Mouse (Mus musculus): ENCODE data around the gene Tmem184b. TPM values are rescaled to one million over a fixed set of nuclear protein-coding genes. Genes with fewer than 3 reads are reported as not detected.

The Tmem184b gene
- polyA plus RNA-seq, 1 experiment from 2014 or later, result 39.9 TPM

- Histone ChIP-seq H3K4me2 (replicated peaks) (peak overlapping the region; percentile 94), H3K4me3 (replicated peaks; ENCODE audit: low read length) (peak overlapping the region; percentile 38), H3K36me3 (replicated peaks; ENCODE audit: control insufficient read depth, insufficient read depth) (peaks cover 14% of the 10 kb centered on the region), H3K27me3 (ENCODE audit: control insufficient read depth, insufficient read depth, low read length) (peaks cover 12% of the 10 kb centered on the region), H3K9me3 (ENCODE audit: control insufficient read depth, low read length) (no peaks in the 10 kb centered on the region), H3K27ac (peak overlapping the region; percentile 44; the same call in 1 of the 2 replicates), H3K9ac (peak overlapping the region; percentile 57), H3K4me1 (replicated peaks; ENCODE audit: control insufficient read depth, insufficient read depth, low read length) (peaks cover 12% of the 10 kb centered on the region)
- under 1% methylated on average over 75 of the region's 77 CpGs for WGBS
- DNase-seq (ENCODE audit: low spot score), result peak; percentile 73
- peak; percentile 76 for ATAC-seq (ENCODE audit: low FRiP score)
Measured at GRCm38 (mm10) chr15:79357036-79357911, 46.1 kb downstream of the Tmem184b start.

GRCm38 (mm10) chr15:79356481-79356880, 46.9 kb downstream of the Tmem184b start:
- Histone ChIP-seq H3K4me1 (replicated peaks; ENCODE audit: control insufficient read depth, insufficient read depth, low read length) (peaks cover 12% of the 10 kb centered on the region), H3K4me2 (replicated peaks) (peak overlapping the region; percentile 94), H3K27ac (no peak overlapping the region), H3K9ac (no peak overlapping the region), H3K9me3 (ENCODE audit: control insufficient read depth, low read length) (no peaks in the 10 kb centered on the region), H3K4me3 (replicated peaks; ENCODE audit: low read length) (no peak overlapping the region), H3K36me3 (replicated peaks; ENCODE audit: control insufficient read depth, insufficient read depth) (peaks cover 6% of the 10 kb centered on the region), H3K27me3 (ENCODE audit: control insufficient read depth, insufficient read depth, low read length) (peaks cover 12% of the 10 kb centered on the region)
- ATAC-seq (ENCODE audit: low FRiP score) (no peak), DNase-seq (ENCODE audit: low spot score) (no peak)
- WGBS, result 86% methylated on average over 8 of the region's 8 CpGs

- peaks cover 12% of the 10 kb centered on the region for H3K4me1 ChIP-seq (replicated peaks; ENCODE audit: control insufficient read depth, insufficient read depth, low read length)
- ATAC-seq (ENCODE audit: low FRiP score), result no peak
- peaks cover 12% of the 10 kb centered on the region for H3K27me3 ChIP-seq (ENCODE audit: control insufficient read depth, insufficient read depth, low read length)
- H3K9me3 ChIP-seq (ENCODE audit: control insufficient read depth, low read length), result no peaks in the 10 kb centered on the region
- H3K4me2 ChIP-seq (replicated peaks), result no peak overlapping the region
- no peak overlapping the region for H3K9ac ChIP-seq
- no peaks in the 10 kb centered on the region for H3K36me3 ChIP-seq (replicated peaks; ENCODE audit: control insufficient read depth, insufficient read depth)
- 87% methylated on average over 4 of the region's 4 CpGs for WGBS
- H3K27ac ChIP-seq, result no peak overlapping the region
- DNase-seq (ENCODE audit: low spot score), result no peak
- no peak overlapping the region for H3K4me3 ChIP-seq (replicated peaks; ENCODE audit: low read length)
Measured at GRCm38 (mm10) chr15:79354619-79355018, 48.8 kb downstream of the Tmem184b start.

GRCm38 (mm10) chr15:79353690-79354305, 49.6 kb downstream of the Tmem184b start:
- no peak overlapping the region for H3K9ac ChIP-seq
- DNase-seq (ENCODE audit: low spot score) (no peak), ATAC-seq (ENCODE audit: low FRiP score) (no peak)
- H3K27me3 ChIP-seq (ENCODE audit: control insufficient read depth, insufficient read depth, low read length), result peaks cover 16% of the 10 kb centered on the region
- no peaks in the 10 kb centered on the region for H3K9me3 ChIP-seq (ENCODE audit: control insufficient read depth, low read length)
- no peak overlapping the region for H3K27ac ChIP-seq
- no peak overlapping the region for H3K4me2 ChIP-seq (replicated peaks)
- H3K36me3 ChIP-seq (replicated peaks; ENCODE audit: control insufficient read depth, insufficient read depth), result no peaks in the 10 kb centered on the region
- H3K4me1 ChIP-seq (replicated peaks; ENCODE audit: control insufficient read depth, insufficient read depth, low read length), result peaks cover 12% of the 10 kb centered on the region
- WGBS, result 83% methylated on average over 5 of the region's 5 CpGs
- no peak overlapping the region for H3K4me3 ChIP-seq (replicated peaks; ENCODE audit: low read length)

GRCm38 (mm10) chr15:79352479-79352878, 50.9 kb downstream of the Tmem184b start:
- ATAC-seq (ENCODE audit: low FRiP score), result no peak
- no peaks in the 10 kb centered on the region for H3K9me3 ChIP-seq (ENCODE audit: control insufficient read depth, low read length)
- H3K27me3 ChIP-seq (ENCODE audit: control insufficient read depth, insufficient read depth, low read length), result peaks cover 16% of the 10 kb centered on the region

GRCm38 (mm10) chr15:79351331-79351767, 52.0 kb downstream of the Tmem184b start:
- no peak overlapping the region for H3K9ac ChIP-seq
- H3K4me3 ChIP-seq (replicated peaks; ENCODE audit: low read length), result no peak overlapping the region
- 0 out of 2 replicates have a peak, but pooled peaks cover 5% of the 10 kb centered on the region for H3K4me1 ChIP-seq (replicated peaks; ENCODE audit: control insufficient read depth, insufficient read depth, low read length)
- DNase-seq (ENCODE audit: low spot score), result no peak
- H3K27ac ChIP-seq, result no peak overlapping the region
- H3K27me3 ChIP-seq (ENCODE audit: control insufficient read depth, insufficient read depth, low read length), result peaks cover 13% of the 10 kb centered on the region
- no peaks in the 10 kb centered on the region for H3K36me3 ChIP-seq (replicated peaks; ENCODE audit: control insufficient read depth, insufficient read depth)
- no peak overlapping the region for H3K4me2 ChIP-seq (replicated peaks)
- WGBS, result 28% methylated on average over 15 of the region's 15 CpGs
- no peaks in the 10 kb centered on the region for H3K9me3 ChIP-seq (ENCODE audit: control insufficient read depth, low read length)
- ATAC-seq (ENCODE audit: low FRiP score), result no peak

More at GRCm38 (mm10) chr15:79352479-79352878, 50.9 kb downstream of the Tmem184b start:
- H3K9ac ChIP-seq, result no peak overlapping the region
- H3K4me1 ChIP-seq (replicated peaks; ENCODE audit: control insufficient read depth, insufficient read depth, low read length), result peaks cover 14% of the 10 kb centered on the region
- no peaks in the 10 kb centered on the region for H3K36me3 ChIP-seq (replicated peaks; ENCODE audit: control insufficient read depth, insufficient read depth)
- WGBS, result 91% methylated on average over 6 of the region's 6 CpGs
- no peak for DNase-seq (ENCODE audit: low spot score)
- no peak overlapping the region for H3K4me3 ChIP-seq (replicated peaks; ENCODE audit: low read length)
- no peak overlapping the region for H3K4me2 ChIP-seq (replicated peaks)
- no peak overlapping the region for H3K27ac ChIP-seq

- Histone ChIP-seq H3K4me3 (replicated peaks; ENCODE audit: low read length) (no peak overlapping the region), H3K9me3 (ENCODE audit: control insufficient read depth, low read length) (no peaks in the 10 kb centered on the region), H3K27ac (no peak overlapping the region), H3K36me3 (replicated peaks; ENCODE audit: control insufficient read depth, insufficient read depth) (no peaks in the 10 kb centered on the region), H3K4me2 (replicated peaks) (no peak overlapping the region), H3K9ac (no peak overlapping the region), H3K4me1 (replicated peaks; ENCODE audit: control insufficient read depth, insufficient read depth, low read length) (0 out of 2 replicates have a peak, but pooled peaks cover 5% of the 10 kb centered on the region), H3K27me3 (ENCODE audit: control insufficient read depth, insufficient read depth, low read length) (peaks cover 8% of the 10 kb centered on the region)
- ATAC-seq (ENCODE audit: low FRiP score) (no peak), DNase-seq (ENCODE audit: low spot score) (no peak)
- WGBS, result 96% methylated on average over 4 of the region's 4 CpGs
Measured at GRCm38 (mm10) chr15:79350866-79351265, 52.5 kb downstream of the Tmem184b start.

- no peak for ATAC-seq (ENCODE audit: low FRiP score)
- DNase-seq (ENCODE audit: low spot score), result no peak
- Histone ChIP-seq H3K27me3 (ENCODE audit: control insufficient read depth, insufficient read depth, low read length) (0 out of 2 replicates have a peak, but pooled peaks cover 3% of the 10 kb centered on the region), H3K4me3 (replicated peaks; ENCODE audit: low read length) (peak overlapping the region; percentile 80), H3K27ac (no peak overlapping the region), H3K4me2 (replicated peaks) (peak overlapping the region; percentile 96), H3K4me1 (replicated peaks; ENCODE audit: control insufficient read depth, insufficient read depth, low read length) (0 out of 2 replicates have a peak, but pooled peaks cover 5% of the 10 kb centered on the region), H3K36me3 (replicated peaks; ENCODE audit: control insufficient read depth, insufficient read depth) (no peaks in the 10 kb centered on the region), H3K9me3 (ENCODE audit: control insufficient read depth, low read length) (no peaks in the 10 kb centered on the region), H3K9ac (peak overlapping the region; percentile 84; the same call in 1 of the 2 replicates)
- 73% methylated on average over 8 of the region's 8 CpGs for WGBS
Measured at GRCm38 (mm10) chr15:79348651-79349050, 54.7 kb downstream of the Tmem184b start.

GRCm38 (mm10) chr15:79347845-79348506, 55.4 kb downstream of the Tmem184b start:
- Histone ChIP-seq H3K36me3 (replicated peaks; ENCODE audit: control insufficient read depth, insufficient read depth) (no peaks in the 10 kb centered on the region), H3K27ac (peak overlapping the region; percentile 74), H3K4me1 (replicated peaks; ENCODE audit: control insufficient read depth, insufficient read depth, low read length) (0 out of 2 replicates have a peak, but pooled peaks cover 5% of the 10 kb centered on the region), H3K9me3 (ENCODE audit: control insufficient read depth, low read length) (no peaks in the 10 kb centered on the region), H3K4me3 (replicated peaks; ENCODE audit: low read length) (peak overlapping the region; percentile 80), H3K4me2 (replicated peaks) (peak overlapping the region; percentile 96), H3K27me3 (ENCODE audit: control insufficient read depth, insufficient read depth, low read length) (0 out of 2 replicates have a peak, but pooled peaks cover 3% of the 10 kb centered on the region), H3K9ac (peak overlapping the region; percentile 84)
- WGBS, result 2% methylated on average over 46 of the region's 46 CpGs
- peak; percentile 54 for ATAC-seq (ENCODE audit: low FRiP score)
- DNase-seq (ENCODE audit: low spot score), result no peak
